Mouse (Mus musculus) cerebellum, postnatal 14 days (tissue): Measurements from ENCODE around the gene Zmym1.
"Not testable (repeated sequence)": the region's sequence is repeated elsewhere in the genome, so short reads cannot be mapped to it uniquely, and the experiment has no call there.

ENCODE experiments used
- DNase-seq, 2 experiments: peaks; one replicate each; pipeline ENCODE4 v3.0.0; 2021; ENCODE audit warnings: mixed read lengths in 2 of 2

Zmym1 gene

GRCm38 (mm10) chr4:127026826-127027225, 34.1 kb downstream of the Zmym1 start:
- DNase-seq = no peak

- DNase-seq = no peak
Observed at GRCm38 (mm10) chr4:127024240-127024639, 36.7 kb downstream of the Zmym1 start.

GRCm38 (mm10) chr4:127023201-127023600, 37.8 kb downstream of the Zmym1 start:
- no peak for DNase-seq

- DNase-seq = peak; percentile 87 to 88
Observed at GRCm38 (mm10) chr4:127021989-127022626, 38.8 kb downstream of the Zmym1 start.

GRCm38 (mm10) chr4:127021151-127021945, 39.6 kb downstream of the Zmym1 start, which contains the start of gene Sfpq:
Sfpq (plus strand) TSS chr4:127021324.
- peak; percentile 100 for DNase-seq

- DNase-seq = no peak
Observed at GRCm38 (mm10) chr4:127020411-127021150, 40.4 kb downstream of the Zmym1 start.

- no peak for DNase-seq
Observed at GRCm38 (mm10) chr4:127016366-127016765, 44.6 kb downstream of the Zmym1 start.

GRCm38 (mm10) chr4:127015294-127015993, 45.5 kb downstream of the Zmym1 start:
- peak; percentile 92 to 94 for DNase-seq

GRCm38 (mm10) chr4:127005113-127005936, 55.6 kb downstream of the Zmym1 start:
- peak; percentile 81 to 91 for DNase-seq

GRCm38 (mm10) chr4:127004384-127004783, 56.6 kb downstream of the Zmym1 start:
- no peak for DNase-seq

- DNase-seq = no peak
Observed at GRCm38 (mm10) chr4:127000601-127001105, 60.3 kb downstream of the Zmym1 start.

- DNase-seq = not testable (repeated sequence)
Observed at GRCm38 (mm10) chr4:126999372-126999771, 61.6 kb downstream of the Zmym1 start.
